ENCODE assay signal across 8 mouse cellular contexts in the genomic region with DNA sequence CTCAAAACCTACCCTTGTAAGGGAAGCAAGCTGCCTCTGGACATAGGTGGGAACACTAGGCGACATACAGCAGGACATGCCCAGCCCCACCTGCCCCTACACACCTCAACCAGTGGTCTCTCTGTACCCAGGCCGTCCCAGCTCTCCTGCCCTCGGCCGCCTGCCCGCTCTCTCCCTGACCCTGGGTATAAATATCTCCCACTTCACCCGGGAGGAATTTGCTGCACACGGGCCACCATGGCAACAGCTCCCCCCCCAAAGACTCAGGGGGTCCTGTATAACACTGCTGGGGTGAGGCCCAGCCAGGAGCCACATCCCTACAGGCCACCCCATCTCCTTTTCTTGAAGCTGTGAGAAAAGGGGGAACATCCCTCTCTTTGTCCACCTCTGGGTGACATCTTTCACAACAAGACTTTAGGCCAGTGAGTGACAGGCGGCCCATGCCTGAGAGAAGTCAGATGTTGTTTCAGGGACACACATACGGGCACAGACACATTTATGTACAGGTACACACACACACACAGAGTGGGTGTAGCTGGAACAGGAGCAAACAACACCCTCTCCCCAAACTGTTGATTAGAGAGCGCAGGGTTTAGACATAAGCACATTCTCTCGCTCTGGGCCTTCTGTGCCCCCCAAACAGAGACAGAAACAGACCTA. TPM values are rescaled to one million over a fixed set of nuclear protein-coding genes. Genes with fewer than 3 reads are reported as not detected.
DNase-seq lines count a peak whose midpoint lies in the region; ATAC-seq and TF ChIP-seq lines count a peak whose summit lies in the region.

No protein-coding gene starts in this region.

- WGBS in heart, embryonic 11.5 days (ENCODE audit: insufficient replicate concordance), result 26% methylated on average over 11 of the region's 11 CpGs
- WGBS in limb, embryonic 14.5 days, result 55% methylated on average over 11 of the region's 11 CpGs

- no peak for TF ChIP-seq POLR2A in limb, embryonic 14.5 days (IDR thresholded peaks at IDR 0.05; ENCODE audit: borderline replicate concordance, extremely low read depth, insufficient read depth, insufficient read length)

- H3K27me3 ChIP-seq in E14TG2a.4 (ENCODE audit: insufficient read depth, low read length), result peaks cover 69% of the 10 kb centered on the region
- H3K27me3 ChIP-seq in heart, embryonic 11.5 days (ENCODE audit: control insufficient read depth, insufficient read depth, low read length), result peaks cover 31% of the 10 kb centered on the region
- H3K27me3 ChIP-seq in limb, embryonic 14.5 days (ENCODE audit: control insufficient read depth, insufficient read depth, low read length), result peaks cover 39% of the 10 kb centered on the region

- H3K4me3 ChIP-seq in E14TG2a.4 (replicated peaks; ENCODE audit: low read length), result 0 out of 2 replicates have a peak overlapping the region, but pooled peaks have one; percentile 23
- peak overlapping the region; percentile 43 for H3K4me3 ChIP-seq in heart, embryonic 11.5 days (ENCODE audit: low read depth, low read length)
- peak overlapping the region; percentile 34 for H3K4me3 ChIP-seq in limb, embryonic 14.5 days (replicated peaks; ENCODE audit: low read length)

- H3K27ac ChIP-seq in heart, embryonic 11.5 days (ENCODE audit: low read depth, low read length), result peak overlapping the region; percentile 95
- H3K27ac ChIP-seq in limb, embryonic 14.5 days (replicated peaks; ENCODE audit: low read depth, low read length), result peak overlapping the region; percentile 43; the same call in 1 of the 2 replicates

- H3K9me3 ChIP-seq in E14TG2a.4 (ENCODE audit: low read length), result no peaks in the 10 kb centered on the region
- H3K9me3 ChIP-seq in heart, embryonic 11.5 days (replicated peaks; ENCODE audit: control insufficient read depth, low read length), result no peaks in the 10 kb centered on the region
- H3K9me3 ChIP-seq in limb, embryonic 14.5 days (ENCODE audit: control insufficient read depth, low read length), result no peaks in the 10 kb centered on the region

- no peak for ATAC-seq in cerebellum, adult (ENCODE audit: insufficient number of reproducible peaks, low FRiP score, low TSS enrichment)
- ATAC-seq in heart, embryonic 11.5 days (replicated peaks; ENCODE audit: insufficient number of reproducible peaks, low FRiP score, low TSS enrichment), result 0 out of 2 replicates have a peak, but pooled peaks have one; percentile 8
- ATAC-seq in limb, embryonic 14.5 days (ENCODE audit: low FRiP score, low read depth), result no peak
- ATAC-seq in monocyte, adult 5-6 weeks (replicated peaks; ENCODE audit: insufficient number of reproducible peaks, low FRiP score, low TSS enrichment, poor library complexity, severe bottlenecking), result no peak

- H3K4me2 ChIP-seq in heart, embryonic 11.5 days, result peak overlapping the region; percentile 58
- H3K4me2 ChIP-seq in limb, embryonic 14.5 days (replicated peaks; ENCODE audit: low read depth, low read length, severe bottlenecking), result peak overlapping the region; percentile 47

- intact Hi-C loops in left cerebral cortex, postnatal 14 days (cut with DNase I), result no loop called here

- peaks cover 62% of the 10 kb centered on the region for H3K4me1 ChIP-seq in E14TG2a.4 (replicated peaks; ENCODE audit: low read depth, low read length)
- peaks cover 36% of the 10 kb centered on the region for H3K4me1 ChIP-seq in heart, embryonic 11.5 days (ENCODE audit: control insufficient read depth, insufficient read depth, low read length)
- H3K4me1 ChIP-seq in limb, embryonic 14.5 days (ENCODE audit: control insufficient read depth, insufficient read depth, low read length), result peaks cover 51% of the 10 kb centered on the region

- peak overlapping the region; percentile 67 for H3K9ac ChIP-seq in heart, embryonic 11.5 days (ENCODE audit: low read depth, low read length)
- H3K9ac ChIP-seq in limb, embryonic 14.5 days (ENCODE audit: low read depth, low read length, severe bottlenecking), result 0 out of 2 replicates have a peak overlapping the region, but pooled peaks have one; percentile 21

- DNase-seq in cerebellum, adult 9-10 months, result peak; percentile 45
- no peak for DNase-seq in limb, embryonic 14.5 days (ENCODE audit: low spot score)
- no peak for DNase-seq in left cerebral cortex, postnatal 14 days (ENCODE audit: low spot score in 2 of 2)
- no peak for DNase-seq in ovary, adult 18-20 months (ENCODE audit: low spot score)

- no peak for TF ChIP-seq CTCF in E14TG2a.4 (conservative IDR thresholded peaks at IDR 0.05; ENCODE audit: low read length)

- no peaks in the 10 kb centered on the region for H3K36me3 ChIP-seq in E14TG2a.4 (ENCODE audit: insufficient read depth, low read length)
- H3K36me3 ChIP-seq in heart, embryonic 11.5 days (ENCODE audit: control insufficient read depth, insufficient read depth, low read length), result no peaks in the 10 kb centered on the region
- H3K36me3 ChIP-seq in limb, embryonic 14.5 days (ENCODE audit: control insufficient read depth, insufficient read depth, low read length), result no peaks in the 10 kb centered on the region

RNA-seq across cellular contexts. Expression of gene Fxyd1, which starts 2.2 kb away (rescaled TPM):
- polyA plus RNA-seq in heart, embryonic 11.5 days (2014; fragmentation: Nextera tagmentation; extraction: Ambion mirVana), result 566 and 581 TPM in 2 replicates
- polyA plus RNA-seq in limb, embryonic 14.5 days (2012; rRNA removed), result 92.6 and 103 TPM in 2 replicates
- polyA plus RNA-seq in limb, embryonic 14.5 days (2014; fragmentation: Nextera tagmentation; extraction: Ambion mirVana), result 95.6 and 101 TPM in 2 replicates
- not detected in 3 replicates for total RNA-seq in monocyte, adult 5-6 weeks (2017)
- total RNA-seq in left cerebral cortex, postnatal 14 days (2021), result 10 to 100 TPM; 46.1 to 47.7 TPM

RNA-seq across cellular contexts. Expression of gene Fxyd7, which starts 3.5 kb away (rescaled TPM):
- polyA plus RNA-seq in heart, embryonic 11.5 days (2014; fragmentation: Nextera tagmentation; extraction: Ambion mirVana), result 2.5 and 4.9 TPM in 2 replicates
- 14.9 and 19.3 TPM in 2 replicates for polyA plus RNA-seq in limb, embryonic 14.5 days (2012; rRNA removed)
- polyA plus RNA-seq in limb, embryonic 14.5 days (2014; fragmentation: Nextera tagmentation; extraction: Ambion mirVana), result 15.3 and 16.2 TPM in 2 replicates
- not detected in 3 replicates for total RNA-seq in monocyte, adult 5-6 weeks (2017)
- total RNA-seq in left cerebral cortex, postnatal 14 days (2021), result 100 to 1,000 TPM; 326 to 365 TPM

RNA-seq across cellular contexts. Expression of gene Lgi4, which starts 4.4 kb away (rescaled TPM):
- 0.13 and 0.34 TPM in 2 replicates for polyA plus RNA-seq in heart, embryonic 11.5 days (2014; fragmentation: Nextera tagmentation; extraction: Ambion mirVana)
- polyA plus RNA-seq in limb, embryonic 14.5 days (2012; rRNA removed), result 2.0 and 2.8 TPM in 2 replicates
- 0.39 and 1.1 TPM in 2 replicates for polyA plus RNA-seq in limb, embryonic 14.5 days (2014; fragmentation: Nextera tagmentation; extraction: Ambion mirVana)
- 0.21 to 0.49 TPM (median 0.38 TPM) in 3 replicates for total RNA-seq in monocyte, adult 5-6 weeks (2017)
- 10 to 100 TPM; 16.2 to 17.5 TPM for total RNA-seq in left cerebral cortex, postnatal 14 days (2021)

RNA-seq across cellular contexts. Expression of gene Fxyd5, which starts 12.5 kb away (rescaled TPM):
- polyA plus RNA-seq in heart, embryonic 11.5 days (2014; fragmentation: Nextera tagmentation; extraction: Ambion mirVana), result 30.3 and 38.5 TPM in 2 replicates
- 17.4 and 20.5 TPM in 2 replicates for polyA plus RNA-seq in limb, embryonic 14.5 days (2012; rRNA removed)
- 28.8 and 31.3 TPM in 2 replicates for polyA plus RNA-seq in limb, embryonic 14.5 days (2014; fragmentation: Nextera tagmentation; extraction: Ambion mirVana)
- total RNA-seq in monocyte, adult 5-6 weeks (2017), result 930 to 1,250 TPM (median 1,146 TPM) in 3 replicates
- 10 to 100 TPM; 36.3 to 37.2 TPM for total RNA-seq in left cerebral cortex, postnatal 14 days (2021)

RNA-seq across cellular contexts. Expression of gene Fxyd3, which starts 21.7 kb away (rescaled TPM):
- polyA plus RNA-seq in heart, embryonic 11.5 days (2014; fragmentation: Nextera tagmentation; extraction: Ambion mirVana), result 0.38 and 1.8 TPM in 2 replicates
- 39.8 and 45.9 TPM in 2 replicates for polyA plus RNA-seq in limb, embryonic 14.5 days (2012; rRNA removed)
- 68.9 and 79.5 TPM in 2 replicates for polyA plus RNA-seq in limb, embryonic 14.5 days (2014; fragmentation: Nextera tagmentation; extraction: Ambion mirVana)
- 0.29 TPM in 1 of 3 replicates, not detected in the others for total RNA-seq in monocyte, adult 5-6 weeks (2017)
- not detected for total RNA-seq in left cerebral cortex, postnatal 14 days (2021)

Comparison
In these comparisons a context has a peak if more than half of its experiments do, and no peak if none do; other contexts are left out.
1. RNA of gene Fxyd1, which starts 2.2 kb away (total RNA-seq): 46.1 to 47.7 TPM in left cerebral cortex, postnatal 14 days; not detected in monocyte, adult 5-6 weeks; every median in the first group is over 10 times any median in the second.
2. RNA of gene Fxyd7, which starts 3.5 kb away (total RNA-seq): 326 to 365 TPM in left cerebral cortex, postnatal 14 days; not detected in monocyte, adult 5-6 weeks; every median in the first group is over 100 times any median in the second.
3. RNA of gene Lgi4, which starts 4.4 kb away (total RNA-seq): 16.2 to 17.5 TPM in left cerebral cortex, postnatal 14 days; 0.21 to 0.49 TPM in monocyte, adult 5-6 weeks; every median in the first group is over 10 times any median in the second.
4. Peak in every context shown above with its lines, with median percentiles within 50 percentile points of each other: H3K4me3 ChIP-seq.